Mouse (Mus musculus): ENCODE measurements around the gene Tmem254b. TPM values are rescaled to one million over a fixed set of nuclear protein-coding genes. Genes with fewer than 3 reads are reported as not detected.
"Not testable (repeated sequence)": the region's sequence is repeated elsewhere in the genome, so short reads cannot be mapped to it uniquely, and the experiment has no call there.

Gene Tmem254b
- polyA plus RNA-seq, 1 experiment from 2014 or later, result 40.3 TPM

DNA sequence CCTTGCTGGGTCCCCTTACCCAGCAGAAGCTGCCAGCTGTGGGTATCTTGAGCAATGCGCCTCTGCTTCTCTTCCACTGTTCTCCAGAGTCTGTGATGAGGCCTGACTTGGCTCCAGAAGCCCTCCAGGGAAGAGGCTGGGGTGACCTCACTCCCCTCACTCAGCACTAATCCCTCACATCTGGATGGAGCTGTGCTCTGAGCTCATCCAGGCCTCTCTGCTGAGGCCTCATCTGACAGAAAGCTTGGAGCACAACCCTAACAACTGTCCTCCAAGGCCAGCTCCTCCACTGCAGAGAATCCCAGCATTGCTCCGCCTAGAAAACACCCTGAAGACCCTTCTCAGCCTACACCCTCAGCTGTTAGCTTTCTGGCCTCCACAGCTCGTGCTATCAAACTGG lies 32.9 kb downstream of the Tmem254b start:
- ATAC-seq (ENCODE audit: low FRiP score, low TSS enrichment); H3K4me3 ChIP-seq (ENCODE audit: low read length); H3K9ac ChIP-seq (replicated peaks; ENCODE audit: low read length); H3K27me3 ChIP-seq (ENCODE audit: insufficient read depth, low read length); H3K4me2 ChIP-seq (replicated peaks; ENCODE audit: low read depth, low read length); H3K9me3 ChIP-seq (ENCODE audit: low read length); H3K4me1 ChIP-seq (ENCODE audit: insufficient read depth, low read length); H3K36me3 ChIP-seq (ENCODE audit: insufficient read depth, low read length); H3K27ac ChIP-seq (ENCODE audit: low read length): not testable (repeated sequence)
- WGBS, result no CpG with 5 or more reads among the region's 3 CpGs

DNA sequence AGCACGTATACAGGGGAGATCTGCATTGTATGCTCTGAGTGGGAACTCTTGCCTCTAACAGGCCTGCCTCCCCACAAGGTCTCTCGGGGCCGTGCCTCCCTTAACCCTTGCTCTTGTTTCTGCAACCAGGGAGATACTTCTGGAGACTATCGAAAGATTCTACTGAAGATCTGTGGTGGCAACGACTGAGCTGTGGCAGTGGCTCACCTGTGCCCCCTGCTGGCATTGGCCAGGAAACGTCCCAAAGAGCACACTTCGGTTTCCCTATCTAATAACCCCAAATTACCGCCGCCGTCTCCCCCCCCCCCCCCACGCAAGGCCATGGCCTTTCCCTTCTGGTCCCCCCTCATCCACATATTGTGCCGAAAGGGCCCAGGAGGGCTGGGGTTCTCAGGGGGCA lies 41.6 kb downstream of the Tmem254b start:
- not testable (repeated sequence) for H3K27ac ChIP-seq (ENCODE audit: low read length); H3K27me3 ChIP-seq (ENCODE audit: insufficient read depth, low read length); H3K9me3 ChIP-seq (ENCODE audit: low read length); ATAC-seq (ENCODE audit: low FRiP score, low TSS enrichment); H3K4me2 ChIP-seq (replicated peaks; ENCODE audit: low read depth, low read length); H3K4me1 ChIP-seq (ENCODE audit: insufficient read depth, low read length); H3K9ac ChIP-seq (replicated peaks; ENCODE audit: low read length); H3K4me3 ChIP-seq (ENCODE audit: low read length); H3K36me3 ChIP-seq (ENCODE audit: insufficient read depth, low read length)
- no CpG with 5 or more reads among the region's 12 CpGs for WGBS

DNA sequence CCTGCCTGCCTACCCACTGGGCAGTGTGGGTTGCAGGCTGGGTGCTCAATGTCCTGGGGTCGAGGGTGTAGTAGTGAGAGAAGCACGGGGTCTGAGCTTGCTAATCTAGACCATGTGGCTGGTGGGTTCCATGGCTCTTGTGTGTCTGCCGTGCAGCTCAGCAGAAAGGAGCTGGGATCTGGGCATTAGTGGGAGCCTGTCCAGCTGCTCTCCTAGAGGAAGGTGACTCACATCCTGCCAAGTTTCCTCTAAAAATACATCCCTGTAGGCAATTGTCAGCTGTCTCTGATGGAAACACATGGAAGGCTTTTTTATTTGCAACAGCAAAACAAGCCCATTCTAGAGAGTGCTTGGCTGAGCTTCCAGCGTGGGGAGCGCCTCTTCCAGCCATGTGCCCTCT lies 44.4 kb downstream of the Tmem254b start:
- H3K36me3 ChIP-seq (ENCODE audit: insufficient read depth, low read length); H3K27ac ChIP-seq (ENCODE audit: low read length); H3K4me1 ChIP-seq (ENCODE audit: insufficient read depth, low read length); H3K4me2 ChIP-seq (replicated peaks; ENCODE audit: low read depth, low read length); H3K4me3 ChIP-seq (ENCODE audit: low read length); H3K9me3 ChIP-seq (ENCODE audit: low read length); H3K27me3 ChIP-seq (ENCODE audit: insufficient read depth, low read length); ATAC-seq (ENCODE audit: low FRiP score, low TSS enrichment); H3K9ac ChIP-seq (replicated peaks; ENCODE audit: low read length): not testable (repeated sequence)
- no CpG with 5 or more reads among the region's 5 CpGs for WGBS

DNA sequence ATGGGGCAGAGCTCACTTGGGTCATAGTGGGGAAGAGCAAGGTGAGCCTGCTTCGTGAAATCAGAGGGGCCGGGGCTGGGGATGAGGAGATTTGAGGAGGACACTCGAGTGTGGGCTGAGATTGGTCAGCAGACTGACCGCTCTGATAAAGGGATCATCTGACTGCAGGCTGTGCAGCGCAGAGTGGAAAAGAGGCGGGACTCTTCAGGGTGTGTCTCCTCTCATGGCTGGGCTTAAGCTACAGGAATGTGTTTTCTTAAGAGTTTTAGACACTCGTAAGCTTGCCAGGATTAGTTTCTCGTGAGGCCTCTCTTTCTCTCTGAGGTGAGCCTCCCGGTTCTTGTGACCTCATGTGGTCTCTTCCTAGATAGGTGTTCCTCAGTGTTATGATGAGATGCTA lies 45.7 kb downstream of the Tmem254b start:
- H3K9ac ChIP-seq (replicated peaks; ENCODE audit: low read length); H3K27ac ChIP-seq (ENCODE audit: low read length); ATAC-seq (ENCODE audit: low FRiP score, low TSS enrichment); H3K4me3 ChIP-seq (ENCODE audit: low read length); H3K36me3 ChIP-seq (ENCODE audit: insufficient read depth, low read length); H3K4me1 ChIP-seq (ENCODE audit: insufficient read depth, low read length); H3K9me3 ChIP-seq (ENCODE audit: low read length); H3K4me2 ChIP-seq (replicated peaks; ENCODE audit: low read depth, low read length); H3K27me3 ChIP-seq (ENCODE audit: insufficient read depth, low read length): not testable (repeated sequence)
- WGBS, result no CpG with 5 or more reads among the region's 9 CpGs

DNA sequence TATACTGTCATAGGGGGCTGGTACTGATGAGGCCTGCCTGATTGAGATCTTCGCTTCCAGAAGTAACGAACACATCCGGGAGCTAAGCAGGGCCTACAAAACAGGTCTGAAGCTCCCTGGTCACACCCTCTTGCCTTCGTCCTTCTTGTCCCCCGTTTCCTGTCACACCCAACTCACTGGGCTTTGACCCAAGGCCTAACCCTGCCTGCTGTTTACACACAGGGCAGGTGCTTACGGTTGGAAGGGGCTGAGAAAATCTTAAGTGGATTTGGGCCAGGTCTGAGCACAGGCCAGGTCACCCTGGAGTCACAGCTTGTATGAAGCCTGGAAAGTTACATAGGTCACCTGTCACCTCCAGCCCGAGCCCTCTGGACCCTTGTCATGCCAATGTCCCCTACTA lies 50.8 kb downstream of the Tmem254b start:
- H3K27me3 ChIP-seq (ENCODE audit: insufficient read depth, low read length); H3K4me2 ChIP-seq (replicated peaks; ENCODE audit: low read depth, low read length); H3K4me3 ChIP-seq (ENCODE audit: low read length); H3K9ac ChIP-seq (replicated peaks; ENCODE audit: low read length); H3K36me3 ChIP-seq (ENCODE audit: insufficient read depth, low read length); H3K27ac ChIP-seq (ENCODE audit: low read length); H3K9me3 ChIP-seq (ENCODE audit: low read length); H3K4me1 ChIP-seq (ENCODE audit: insufficient read depth, low read length); ATAC-seq (ENCODE audit: low FRiP score, low TSS enrichment): not testable (repeated sequence)
- no CpG with 5 or more reads among the region's 7 CpGs for WGBS

Other genes starting within 250 kb of the Tmem254b start
- gene Duxbl1, start 228.5 kb downstream of the Tmem254b start, polyA plus RNA-seq (2015; fragmentation: Nextera tagmentation; extraction: Ambion mirVana), result 1.0 and 1.1 TPM in 2 replicates
- 35.4 and 41.6 TPM in 2 replicates for gene Gm9780, start 164.3 kb downstream of the Tmem254b start, polyA plus RNA-seq (2015; fragmentation: Nextera tagmentation; extraction: Ambion mirVana)
- gene Tmem254c, start 139.7 kb downstream of the Tmem254b start, polyA plus RNA-seq (2015; fragmentation: Nextera tagmentation; extraction: Ambion mirVana), result 49.9 and 55.1 TPM in 2 replicates
- not detected in 2 replicates for gene Cphx2, start 125.5 kb downstream of the Tmem254b start, polyA plus RNA-seq (2015; fragmentation: Nextera tagmentation; extraction: Ambion mirVana)
- gene Cphx3, start 124.7 kb downstream of the Tmem254b start, polyA plus RNA-seq (2015; fragmentation: Nextera tagmentation; extraction: Ambion mirVana), result 0.21 TPM in 1 of 2 replicates, not detected in the other
- 0.55 and 1.4 TPM in 2 replicates for gene Duxbl2, start 88.7 kb downstream of the Tmem254b start, polyA plus RNA-seq (2015; fragmentation: Nextera tagmentation; extraction: Ambion mirVana)
- gene Plac9b, start 24.6 kb downstream of the Tmem254b start, polyA plus RNA-seq (2015; fragmentation: Nextera tagmentation; extraction: Ambion mirVana), result 27.8 and 32.0 TPM in 2 replicates
- 0.50 and 1.4 TPM in 2 replicates for gene Duxbl3, start 50.9 kb upstream of the Tmem254b start, polyA plus RNA-seq (2015; fragmentation: Nextera tagmentation; extraction: Ambion mirVana)

Data from kidney, embryonic 16.5 days (tissue).